Mouse (Mus musculus) lung, postnatal 0 days (tissue): Measurements from ENCODE around the gene Smyd1.

Experiments used
- CTCF ChIP-seq: IDR thresholded peaks from 2 replicates; pipeline ENCODE4 v1.5.1; 2016; ENCODE audit warnings: antibody characterized with exemption, mild to moderate bottlenecking
- EP300 ChIP-seq: IDR thresholded peaks from 2 replicates; pipeline ENCODE4 v1.6.1; 2016; ENCODE audit warnings: antibody characterized with exemption, mild to moderate bottlenecking, control low read depth

DNA sequence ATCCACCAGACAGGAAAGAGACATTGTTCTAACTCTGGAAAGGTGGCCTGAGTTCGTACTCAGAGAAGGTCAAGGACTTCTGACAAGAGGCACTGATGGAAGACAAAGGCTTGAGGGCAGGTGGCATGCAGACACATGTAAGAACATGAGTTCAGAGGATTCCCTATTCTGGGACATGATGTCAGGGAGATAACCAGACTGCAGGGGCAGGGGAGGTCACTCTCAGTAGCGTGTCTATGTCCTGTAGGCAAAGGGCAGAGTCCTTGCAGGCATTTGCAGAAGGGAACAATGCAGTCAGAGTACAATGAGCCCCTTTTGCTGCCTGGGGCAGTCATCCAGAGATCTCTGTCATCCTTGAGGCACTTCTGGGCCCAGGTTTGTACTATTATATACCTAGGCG is 72.4 kb downstream of the Smyd1 start:
- TF ChIP-seq CTCF (no peak), EP300 (no peak)
